Mouse (Mus musculus): ENCODE results near the gene Dnajb2. TPM values are rescaled to one million over a fixed set of nuclear protein-coding genes. Genes with fewer than 3 reads are reported as not detected.

Dnajb2 gene
- total and polyA plus RNA-seq, 3 experiments = 12.9 to 18.9 TPM; not detected in 1

GRCm38 (mm10) chr1:75210136-75211087, 25.8 kb upstream of the Dnajb2 start, which contains the start of the genes Glb1l and Stk16 (continued):
- TF ChIP-seq ETS1 (IDR thresholded peaks at IDR 0.05; ENCODE audit: low read depth, low read length) (peak; percentile 60; the same call in 1 of the 2 replicates), SMC3 (IDR thresholded peaks at IDR 0.05; ENCODE audit: low read depth, low read length) (no peak), POLR2A (IDR thresholded peaks at IDR 0.05; ENCODE audit: control insufficient read depth in 1 of 2, insufficient read depth in 1 of 2, low read depth in 1 of 2, low read length in 2 of 2, poor library complexity in 1 of 2) (peak; percentile 85 to 89), EP300 (IDR thresholded peaks at IDR 0.05; ENCODE audit: low read depth in 1 of 2, low read length in 2 of 2) (peak in 1 of 2 experiments; percentile 51; a peak in 2 of 4 replicates), MEF2A (IDR thresholded peaks at IDR 0.05; ENCODE audit: extremely low read depth, insufficient replicate concordance, low read depth, low read length, poor library complexity, severe bottlenecking) (no peak), MYB (IDR thresholded peaks at IDR 0.05; ENCODE audit: low read depth, low read length) (peak; percentile 90), UBTF (IDR thresholded peaks at IDR 0.05; ENCODE audit: borderline replicate concordance, insufficient read depth, low read depth, low read length) (peak; percentile 51; the same call in 1 of the 2 replicates), ZMIZ1 (IDR thresholded peaks at IDR 0.05; ENCODE audit: low read depth, low read length) (peak; percentile 36; the same call in 1 of the 2 replicates)

GRCm38 (mm10) chr1:75211141-75211708, 25.0 kb upstream of the Dnajb2 start:
- peak overlapping the region; percentile 50 to 89 for H3K4me3 ChIP-seq (ENCODE audit: control insufficient read depth in 1 of 2, insufficient read depth in 1 of 2, low read depth in 2 of 2, low read length in 2 of 2)
- peak overlapping the region; percentile 55 for H3K27ac ChIP-seq (ENCODE audit: control insufficient read depth, low read depth, low read length)
- no peaks in the 10 kb centered on the region for H3K9me3 ChIP-seq (replicated peaks; ENCODE audit: insufficient read depth, low read length)
- H3K9ac ChIP-seq (ENCODE audit: control insufficient read depth, low read depth, low read length, poor library complexity, severe bottlenecking) = peak overlapping the region; percentile 82
- peaks cover 60% of the 10 kb centered on the region for H3K79me2 ChIP-seq (ENCODE audit: control insufficient read depth, insufficient read depth, low read length, poor library complexity)
- TF ChIP-seq EP300 (IDR thresholded peaks at IDR 0.05; ENCODE audit: low read depth in 1 of 2, low read length in 2 of 2) = no peak
- 0 out of 2 replicates have a peak, but pooled peaks have one; percentile 30 for TF ChIP-seq CHD1 (IDR thresholded peaks at IDR 0.05; ENCODE audit: low read depth, low read length)
- DNase-seq (ENCODE audit: low read depth, low spot score) = peak; percentile 31
- peaks cover 11 to 54% of the 10 kb centered on the region in 2 experiments; a peak in 3 of 4 replicates for H3K36me3 ChIP-seq (ENCODE audit: control insufficient read depth in 1 of 2, insufficient read depth in 2 of 2, low read length in 2 of 2)
- no peaks in the 10 kb centered on the region for H3K27me3 ChIP-seq (ENCODE audit: control insufficient read depth in 1 of 2, insufficient read depth in 2 of 2, low read length in 2 of 2)
- H3K4me1 ChIP-seq (ENCODE audit: control insufficient read depth in 1 of 2, insufficient read depth in 2 of 2, low read length in 2 of 2) = peaks cover 2 to 51% of the 10 kb centered on the region in 2 experiments; a peak in 3 of 4 replicates

- no peaks in the 10 kb centered on the region for H3K9me3 ChIP-seq (replicated peaks; ENCODE audit: insufficient read depth, low read length)
- H3K4me1 ChIP-seq (ENCODE audit: control insufficient read depth in 1 of 2, insufficient read depth in 2 of 2, low read length in 2 of 2) = peaks cover 6 to 56% of the 10 kb centered on the region in 2 experiments; a peak in 3 of 4 replicates
- H3K27ac ChIP-seq (ENCODE audit: control insufficient read depth, low read depth, low read length) = peak overlapping the region; percentile 25
- TF ChIP-seq POLR2AphosphoS2 (IDR thresholded peaks at IDR 0.05; ENCODE audit: low read length) = 0 out of 2 replicates have a peak, but pooled peaks have one; percentile 7
- no peak for TF ChIP-seq ZC3H11A (IDR thresholded peaks at IDR 0.05; ENCODE audit: low read depth, low read length)
- no peak for TF ChIP-seq ELF1 (IDR thresholded peaks at IDR 0.05; ENCODE audit: low read depth, low read length)
- peaks cover 70% of the 10 kb centered on the region for H3K79me2 ChIP-seq (ENCODE audit: control insufficient read depth, insufficient read depth, low read length, poor library complexity)
- H3K36me3 ChIP-seq (ENCODE audit: control insufficient read depth in 1 of 2, insufficient read depth in 2 of 2, low read length in 2 of 2) = peaks cover 15 to 63% of the 10 kb centered on the region in 2 experiments
- peak overlapping the region in 1 of 2 experiments; percentile 5; a peak in 1 of 4 replicates for H3K4me3 ChIP-seq (ENCODE audit: control insufficient read depth in 1 of 2, insufficient read depth in 1 of 2, low read depth in 2 of 2, low read length in 2 of 2)
- H3K27me3 ChIP-seq (ENCODE audit: control insufficient read depth in 1 of 2, insufficient read depth in 2 of 2, low read length in 2 of 2) = no peaks in the 10 kb centered on the region
- peak; percentile 15 for DNase-seq (ENCODE audit: low read depth, low spot score)
- H3K9ac ChIP-seq (ENCODE audit: control insufficient read depth, low read depth, low read length, poor library complexity, severe bottlenecking) = peak overlapping the region; percentile 22
Observed at GRCm38 (mm10) chr1:75212542-75212941, 23.7 kb upstream of the Dnajb2 start.
